Mouse (Mus musculus): Measurements from ENCODE around the gene Tmem40. TPM values are rescaled to one million over a fixed set of nuclear protein-coding genes. Genes with fewer than 3 reads are reported as not detected.

The Tmem40 gene
- polyA plus RNA-seq, 1 experiment from 2014 or later = 28.9 TPM

- H3K36me3 ChIP-seq = no peaks in the 10 kb centered on the region
- H3K9ac ChIP-seq = no peak overlapping the region
- no peaks in the 10 kb centered on the region for H3K4me1 ChIP-seq
- H3K27me3 ChIP-seq = no peaks in the 10 kb centered on the region
- H3K27ac ChIP-seq (replicated peaks) = no peak overlapping the region
- H3K9me3 ChIP-seq (replicated peaks) = 0 out of 2 replicates have a peak, but pooled peaks cover 3% of the 10 kb centered on the region
- H3K4me3 ChIP-seq (replicated peaks) = no peak overlapping the region
- 57% methylated on average over 11 of the region's 11 CpGs for WGBS
- no peak overlapping the region for H3K4me2 ChIP-seq (replicated peaks)
- no peak; the same call in 1 of the 2 replicates for ATAC-seq (ENCODE audit: insufficient number of reproducible peaks, low FRiP score, low TSS enrichment, low read depth)
Measured at GRCm38 (mm10) chr6:115684851-115685646, 77.2 kb downstream of the Tmem40 start.

- Histone ChIP-seq H3K9ac (no peak overlapping the region), H3K4me3 (replicated peaks) (no peak overlapping the region), H3K27me3 (no peaks in the 10 kb centered on the region), H3K9me3 (replicated peaks) (0 out of 2 replicates have a peak, but pooled peaks cover 3% of the 10 kb centered on the region), H3K4me1 (no peaks in the 10 kb centered on the region), H3K4me2 (replicated peaks) (no peak overlapping the region), H3K36me3 (no peaks in the 10 kb centered on the region), H3K27ac (replicated peaks) (no peak overlapping the region)
- no peak for ATAC-seq (ENCODE audit: insufficient number of reproducible peaks, low FRiP score, low TSS enrichment, low read depth)
- 92% methylated on average over 2 of the region's 2 CpGs for WGBS
Measured at GRCm38 (mm10) chr6:115684271-115684670, 77.9 kb downstream of the Tmem40 start.

GRCm38 (mm10) chr6:115681066-115681465 lies 81.1 kb downstream of the Tmem40 start:
- no peaks in the 10 kb centered on the region for H3K27me3 ChIP-seq
- no peak overlapping the region for H3K4me3 ChIP-seq (replicated peaks)
- H3K27ac ChIP-seq (replicated peaks) = no peak overlapping the region
- ATAC-seq (ENCODE audit: insufficient number of reproducible peaks, low FRiP score, low TSS enrichment, low read depth) = no peak
- no peak overlapping the region for H3K4me2 ChIP-seq (replicated peaks)
- no peaks in the 10 kb centered on the region for H3K9me3 ChIP-seq (replicated peaks)
- WGBS = 82% methylated on average over 4 of the region's 4 CpGs
- H3K9ac ChIP-seq = no peak overlapping the region
- H3K36me3 ChIP-seq = no peaks in the 10 kb centered on the region
- 0 out of 2 replicates have a peak, but pooled peaks cover 5% of the 10 kb centered on the region for H3K4me1 ChIP-seq

Small RNA genes within 50 kb of the gene (microRNA-seq; reads per million reads assigned to microRNA genes)
- gene Mir7660 (ENCODE audit: borderline number of aligned reads) = 0.52 reads per million

Other genes starting within 250 kb of the Tmem40 start
- gene Tsen2, start 217.7 kb downstream of the Tmem40 start, polyA plus RNA-seq (2015; fragmentation: Nextera tagmentation; extraction: Ambion mirVana) = 29.1 and 31.5 TPM in 2 replicates
- 1.2 and 3.1 TPM in 2 replicates for gene Mkrn2os, start 169.8 kb downstream of the Tmem40 start, polyA plus RNA-seq (2015; fragmentation: Nextera tagmentation; extraction: Ambion mirVana)
- gene Mkrn2, start 160.5 kb downstream of the Tmem40 start, polyA plus RNA-seq (2015; fragmentation: Nextera tagmentation; extraction: Ambion mirVana) = 23.6 and 30.2 TPM in 2 replicates
- 89.0 and 93.6 TPM in 2 replicates for gene Raf1, start 85.8 kb downstream of the Tmem40 start, polyA plus RNA-seq (2015; fragmentation: Nextera tagmentation; extraction: Ambion mirVana)
- 33.6 and 33.7 TPM in 2 replicates for gene Cand2, start 12.1 kb upstream of the Tmem40 start, polyA plus RNA-seq (2015; fragmentation: Nextera tagmentation; extraction: Ambion mirVana)
- 2,086 and 2,192 TPM in 2 replicates for gene Rpl32, start 46.3 kb upstream of the Tmem40 start, polyA plus RNA-seq (2015; fragmentation: Nextera tagmentation; extraction: Ambion mirVana)
- gene Efcab12, start 76.0 kb upstream of the Tmem40 start, polyA plus RNA-seq (2015; fragmentation: Nextera tagmentation; extraction: Ambion mirVana) = 1.1 and 1.9 TPM in 2 replicates
- gene Mbd4, start 91.0 kb upstream of the Tmem40 start, polyA plus RNA-seq (2015; fragmentation: Nextera tagmentation; extraction: Ambion mirVana) = 18.4 and 18.5 TPM in 2 replicates
- 23.2 and 25.0 TPM in 2 replicates for gene Ift122, start 91.1 kb upstream of the Tmem40 start, polyA plus RNA-seq (2015; fragmentation: Nextera tagmentation; extraction: Ambion mirVana)
- gene Rho, start 169.3 kb upstream of the Tmem40 start, polyA plus RNA-seq (2015; fragmentation: Nextera tagmentation; extraction: Ambion mirVana) = 0.12 and 0.53 TPM in 2 replicates
- gene H1foo, start 182.5 kb upstream of the Tmem40 start, polyA plus RNA-seq (2015; fragmentation: Nextera tagmentation; extraction: Ambion mirVana) = not detected in 2 replicates
- gene Plxnd1, start 232.6 kb upstream of the Tmem40 start, polyA plus RNA-seq (2015; fragmentation: Nextera tagmentation; extraction: Ambion mirVana) = 29.4 and 33.5 TPM in 2 replicates